8 mouse cellular contexts compared by ENCODE assay signal in genomic region chr14:13960079-13960478, GRCm38 (mm10). TPM values are rescaled to one million over a fixed set of nuclear protein-coding genes. Genes with fewer than 3 reads are reported as not detected.
DNase-seq lines count a peak whose midpoint lies in the region; ATAC-seq lines count a peak whose summit lies in the region.

No protein-coding gene starts in this region.

- peaks cover 12% of the 10 kb centered on the region for H3K4me1 ChIP-seq in kidney, embryonic 14.5 days (ENCODE audit: control insufficient read depth, insufficient read depth, low read length)
- peaks cover 6% of the 10 kb centered on the region for H3K4me1 ChIP-seq in lung, embryonic 16.5 days (replicated peaks; ENCODE audit: control insufficient read depth, insufficient read depth, low read length)

- H3K4me3 ChIP-seq in kidney, embryonic 14.5 days (ENCODE audit: low read length), result peak overlapping the region; percentile 69
- peak overlapping the region; percentile 75 for H3K4me3 ChIP-seq in lung, embryonic 16.5 days (ENCODE audit: low read length)

- peaks cover 7% of the 10 kb centered on the region; the same call in 1 of the 2 replicates for H3K36me3 ChIP-seq in kidney, embryonic 14.5 days (ENCODE audit: control insufficient read depth, insufficient read depth, low read length)
- H3K36me3 ChIP-seq in lung, embryonic 16.5 days (ENCODE audit: control insufficient read depth, insufficient read depth, low read length), result peaks cover 7% of the 10 kb centered on the region

- peak overlapping the region; percentile 59 for H3K4me2 ChIP-seq in kidney, embryonic 14.5 days (replicated peaks; ENCODE audit: low read depth, low read length)
- H3K4me2 ChIP-seq in lung, embryonic 16.5 days (ENCODE audit: low read depth, low read length), result peak overlapping the region; percentile 60

- no peaks in the 10 kb centered on the region for H3K9me3 ChIP-seq in kidney, embryonic 14.5 days (ENCODE audit: control insufficient read depth, low read length)
- no peaks in the 10 kb centered on the region for H3K9me3 ChIP-seq in lung, embryonic 16.5 days (ENCODE audit: control insufficient read depth, low read length)

- H3K27me3 ChIP-seq in kidney, embryonic 14.5 days (ENCODE audit: control insufficient read depth, insufficient read depth, low read length), result no peaks in the 10 kb centered on the region
- no peaks in the 10 kb centered on the region for H3K27me3 ChIP-seq in lung, embryonic 16.5 days (ENCODE audit: control insufficient read depth, insufficient read depth, low read depth, low read length)

- H3K9ac ChIP-seq in kidney, embryonic 14.5 days (ENCODE audit: low read depth, low read length), result peak overlapping the region; percentile 98
- H3K9ac ChIP-seq in lung, embryonic 16.5 days (ENCODE audit: low read length), result peak overlapping the region; percentile 92

- peak overlapping the region; percentile 90; the same call in 1 of the 2 replicates for H3K27ac ChIP-seq in kidney, embryonic 14.5 days (ENCODE audit: low read depth, low read length)
- peak overlapping the region; percentile 90; the same call in 1 of the 2 replicates for H3K27ac ChIP-seq in lung, embryonic 16.5 days (ENCODE audit: low read length)

- peak; percentile 16 for DNase-seq in ovary, postnatal 36 days (ENCODE audit: low spot score)
- no peak for DNase-seq in ovary, postnatal 10 days (ENCODE audit: low spot score)
- DNase-seq in cerebellum, adult 9-10 months, result peak; percentile 46
- peak; percentile 14 for DNase-seq in forelimb bud, embryonic 11.5 days (ENCODE audit: low read depth, low spot score)
- DNase-seq in retina, embryonic 14.5 days (ENCODE audit: low spot score), result peak; percentile 59
- DNase-seq in frontal cortex, postnatal 25 days (ENCODE audit: low spot score in 2 of 2), result no peak

- WGBS in kidney, embryonic 14.5 days, result 2% methylated on average over 9 of the region's 9 CpGs
- 0% methylated on average over 9 of the region's 9 CpGs for WGBS in lung, embryonic 16.5 days

- ATAC-seq in kidney, embryonic 14.5 days (ENCODE audit: low FRiP score, low TSS enrichment), result peak; percentile 41
- ATAC-seq in lung, embryonic 16.5 days (ENCODE audit: low read depth), result peak; percentile 39; the same call in 1 of the 2 replicates

RNA-seq across cellular contexts. Expression of gene Atxn7, which starts 1.2 kb away (rescaled TPM):
- polyA plus RNA-seq in kidney, embryonic 14.5 days (2014; fragmentation: Nextera tagmentation; extraction: Ambion mirVana), result 6.3 and 7.1 TPM in 2 replicates
- polyA plus RNA-seq in lung, embryonic 16.5 days (2015; fragmentation: Nextera tagmentation; extraction: Ambion mirVana), result 4.0 and 4.3 TPM in 2 replicates

RNA-seq across cellular contexts. Expression of gene Thoc7, which starts 1.6 kb away (rescaled TPM):
- polyA plus RNA-seq in kidney, embryonic 14.5 days (2014; fragmentation: Nextera tagmentation; extraction: Ambion mirVana), result 211 and 296 TPM in 2 replicates
- polyA plus RNA-seq in lung, embryonic 16.5 days (2015; fragmentation: Nextera tagmentation; extraction: Ambion mirVana), result 165 and 166 TPM in 2 replicates

RNA-seq across cellular contexts. Expression of gene Gm281, which starts 45.8 kb away (rescaled TPM):
- polyA plus RNA-seq in kidney, embryonic 14.5 days (2014; fragmentation: Nextera tagmentation; extraction: Ambion mirVana), result not detected in 2 replicates
- 0.05 and 0.06 TPM in 2 replicates for polyA plus RNA-seq in lung, embryonic 16.5 days (2015; fragmentation: Nextera tagmentation; extraction: Ambion mirVana)

Comparison
In these comparisons a context has a peak if more than half of its experiments do, and no peak if none do; other contexts are left out.
1. DNase-seq: peak in ovary, postnatal 36 days (single experiment), cerebellum, adult 9-10 months (single experiment), forelimb bud, embryonic 11.5 days (single experiment) and retina, embryonic 14.5 days (single experiment); none in ovary, postnatal 10 days (single experiment) and frontal cortex, postnatal 25 days (0 of 2).